Mouse (Mus musculus): Measurements from ENCODE around the gene Snx6. TPM values are rescaled to one million over a fixed set of nuclear protein-coding genes. Genes with fewer than 3 reads are reported as not detected.
"Not testable (repeated sequence)": the region's sequence is repeated elsewhere in the genome, so short reads cannot be mapped to it uniquely, and the experiment has no call there.

The Snx6 gene
- polyA plus RNA-seq, 1 experiment = 10.1 TPM

DNA sequence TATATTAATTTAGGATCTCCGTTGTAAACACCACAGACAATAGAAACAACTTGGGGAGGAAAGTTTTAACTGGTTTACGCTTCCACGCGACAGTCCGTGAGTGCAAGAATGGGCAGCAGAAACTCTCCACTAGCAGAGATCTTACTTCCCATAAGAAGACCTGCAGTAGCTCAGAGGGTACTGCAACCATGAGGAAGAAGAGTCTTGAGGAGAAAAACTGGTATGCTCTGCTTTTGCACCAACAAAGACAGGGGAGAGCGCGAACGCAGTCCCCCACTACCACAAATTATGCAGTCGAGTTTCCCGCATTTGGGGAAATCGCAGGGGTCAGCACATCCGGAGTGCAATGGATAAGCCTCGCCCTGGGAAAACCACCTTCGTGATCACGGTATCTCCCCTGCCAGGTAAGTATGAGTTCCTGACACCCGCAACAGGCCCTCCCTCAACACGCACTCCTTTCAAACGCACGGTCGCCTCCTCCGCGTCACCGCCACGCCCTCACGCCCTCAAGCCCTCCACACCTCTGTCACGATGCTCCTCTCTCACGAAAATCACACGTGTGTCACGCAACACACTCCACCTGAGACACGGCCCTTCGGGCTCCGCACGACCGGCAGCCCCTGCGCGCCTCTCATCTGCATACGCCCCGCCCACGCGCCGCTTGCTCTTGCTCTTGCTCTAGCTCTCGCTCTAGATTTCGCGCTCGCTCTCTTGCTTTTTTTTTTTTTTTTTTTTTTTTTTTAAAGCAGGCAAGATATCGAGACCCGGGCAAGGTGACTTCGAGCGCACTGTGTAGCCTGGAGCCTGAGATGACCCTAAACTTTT is 61.0 kb downstream of the Snx6 start:
- H3K27me3 ChIP-seq (replicated peaks); H3K4me3 ChIP-seq (replicated peaks); H3K9me3 ChIP-seq; H3K36me3 ChIP-seq (replicated peaks; ENCODE audit: low read length); H3K4me1 ChIP-seq: not testable (repeated sequence)

DNA sequence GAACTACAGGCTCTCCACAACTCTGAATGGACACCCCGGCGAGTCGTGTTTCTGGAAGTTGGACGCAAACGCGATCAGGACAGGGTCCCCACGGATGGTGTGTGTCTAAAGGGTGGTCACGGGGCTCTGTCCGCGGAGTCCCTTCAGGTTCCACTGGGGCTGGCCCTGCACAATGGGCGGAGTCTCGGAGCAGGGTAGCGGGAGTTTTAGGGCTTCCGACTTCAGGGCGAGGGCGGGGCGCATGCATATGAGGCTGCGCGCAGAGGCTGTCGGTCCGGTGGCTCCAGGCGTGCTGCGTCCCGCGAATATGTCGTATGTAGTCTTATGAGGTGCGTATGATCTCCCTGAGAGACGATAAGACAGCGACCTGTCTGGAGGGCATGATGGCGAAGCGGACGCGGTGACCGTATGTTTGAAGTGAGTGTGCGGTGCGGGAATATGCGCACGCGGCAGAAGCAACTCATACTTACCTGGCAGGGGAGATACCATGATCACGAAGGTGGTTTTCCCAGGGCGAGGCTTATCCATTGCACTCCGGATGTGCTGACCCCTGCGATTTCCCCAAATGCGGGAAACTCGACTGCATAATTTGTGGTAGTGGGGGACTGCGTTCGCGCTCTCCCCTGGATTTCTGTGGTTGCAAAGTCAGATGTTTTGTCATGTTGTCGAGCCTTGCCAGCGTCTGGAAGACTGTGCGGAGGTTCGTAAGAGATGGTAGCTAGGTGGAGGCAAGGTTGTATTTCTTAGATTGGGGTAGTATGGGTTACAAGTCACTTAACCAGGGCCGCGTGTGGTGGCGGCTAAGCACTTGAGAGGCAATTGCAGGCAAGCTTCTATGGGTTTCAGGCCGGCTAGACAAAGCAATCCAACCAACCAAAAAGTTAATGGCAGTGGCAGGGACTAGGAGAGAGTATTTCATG is 66.1 kb downstream of the Snx6 start:
- H3K9me3 ChIP-seq; H3K27me3 ChIP-seq (replicated peaks); H3K36me3 ChIP-seq (replicated peaks; ENCODE audit: low read length); H3K4me3 ChIP-seq (replicated peaks); H3K4me1 ChIP-seq: not testable (repeated sequence)

DNA sequence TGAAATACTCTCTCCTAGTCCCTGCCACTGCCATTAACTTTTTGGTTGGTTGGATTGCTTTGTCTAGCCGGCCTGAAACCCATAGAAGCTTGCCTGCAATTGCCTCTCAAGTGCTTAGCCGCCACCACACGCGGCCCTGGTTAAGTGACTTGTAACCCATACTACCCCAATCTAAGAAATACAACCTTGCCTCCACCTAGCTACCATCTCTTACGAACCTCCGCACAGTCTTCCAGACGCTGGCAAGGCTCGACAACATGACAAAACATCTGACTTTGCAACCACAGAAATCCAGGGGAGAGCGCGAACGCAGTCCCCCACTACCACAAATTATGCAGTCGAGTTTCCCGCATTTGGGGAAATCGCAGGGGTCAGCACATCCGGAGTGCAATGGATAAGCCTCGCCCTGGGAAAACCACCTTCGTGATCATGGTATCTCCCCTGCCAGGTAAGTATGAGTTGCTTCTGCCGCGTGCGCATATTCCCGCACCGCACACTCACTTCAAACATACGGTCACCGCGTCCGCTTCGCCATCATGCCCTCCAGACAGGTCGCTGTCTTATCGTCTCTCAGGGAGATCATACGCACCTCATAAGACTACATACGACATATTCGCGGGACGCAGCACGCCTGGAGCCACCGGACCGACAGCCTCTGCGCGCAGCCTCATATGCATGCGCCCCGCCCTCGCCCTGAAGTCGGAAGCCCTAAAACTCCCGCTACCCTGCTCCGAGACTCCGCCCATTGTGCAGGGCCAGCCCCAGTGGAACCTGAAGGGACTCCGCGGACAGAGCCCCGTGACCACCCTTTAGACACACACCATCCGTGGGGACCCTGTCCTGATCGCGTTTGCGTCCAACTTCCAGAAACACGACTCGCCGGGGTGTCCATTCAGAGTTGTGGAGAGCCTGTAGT is 76.4 kb downstream of the Snx6 start:
- H3K27me3 ChIP-seq (replicated peaks) = not testable (repeated sequence)

DNA sequence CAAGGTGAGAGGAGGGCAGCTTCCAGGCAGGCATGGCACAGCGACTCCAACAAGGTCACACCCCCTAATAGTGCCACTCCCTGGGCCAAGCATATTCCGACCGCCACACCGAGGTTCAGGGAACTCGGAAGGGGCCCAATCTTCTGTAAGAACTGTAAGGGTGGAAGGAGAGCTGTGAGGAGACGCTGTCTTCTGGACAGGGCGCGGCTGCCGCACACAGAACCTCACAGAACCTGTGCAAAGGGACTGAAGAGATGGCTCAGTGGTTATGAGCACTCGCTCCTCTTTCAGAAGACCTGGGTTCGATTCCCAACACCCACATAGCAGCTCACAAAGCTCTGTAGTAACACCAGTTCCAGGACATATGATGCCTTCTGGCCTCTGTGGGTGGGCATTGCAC is 78.0 kb downstream of the Snx6 start:
- not testable (repeated sequence) for H3K36me3 ChIP-seq (replicated peaks; ENCODE audit: low read length); H3K4me3 ChIP-seq (replicated peaks); H3K9me3 ChIP-seq; H3K4me1 ChIP-seq; H3K27me3 ChIP-seq (replicated peaks)

More for the DNA sequence above, 76.4 kb downstream of the Snx6 start:
- not testable (repeated sequence) for H3K4me1 ChIP-seq; H3K36me3 ChIP-seq (replicated peaks; ENCODE audit: low read length); H3K4me3 ChIP-seq (replicated peaks); H3K9me3 ChIP-seq

DNA sequence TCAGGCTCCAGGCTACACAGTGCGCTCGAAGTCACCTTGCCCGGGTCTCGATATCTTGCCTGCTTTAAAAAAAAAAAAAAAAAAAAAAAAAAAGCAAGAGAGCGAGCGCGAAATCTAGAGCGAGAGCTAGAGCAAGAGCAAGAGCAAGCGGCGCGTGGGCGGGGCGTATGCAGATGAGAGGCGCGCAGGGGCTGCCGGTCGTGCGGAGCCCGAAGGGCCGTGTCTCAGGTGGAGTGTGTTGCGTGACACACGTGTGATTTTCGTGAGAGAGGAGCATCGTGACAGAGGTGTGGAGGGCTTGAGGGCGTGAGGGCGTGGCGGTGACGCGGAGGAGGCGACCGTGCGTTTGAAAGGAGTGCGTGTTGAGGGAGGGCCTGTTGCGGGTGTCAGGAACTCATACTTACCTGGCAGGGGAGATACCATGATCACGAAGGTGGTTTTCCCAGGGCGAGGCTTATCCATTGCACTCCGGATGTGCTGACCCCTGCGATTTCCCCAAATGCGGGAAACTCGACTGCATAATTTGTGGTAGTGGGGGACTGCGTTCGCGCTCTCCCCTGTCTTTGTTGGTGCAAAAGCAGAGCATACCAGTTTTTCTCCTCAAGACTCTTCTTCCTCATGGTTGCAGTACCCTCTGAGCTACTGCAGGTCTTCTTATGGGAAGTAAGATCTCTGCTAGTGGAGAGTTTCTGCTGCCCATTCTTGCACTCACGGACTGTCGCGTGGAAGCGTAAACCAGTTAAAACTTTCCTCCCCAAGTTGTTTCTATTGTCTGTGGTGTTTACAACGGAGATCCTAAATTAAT is 81.5 kb downstream of the Snx6 start:
- H3K27me3 ChIP-seq (replicated peaks); H3K4me3 ChIP-seq (replicated peaks); H3K36me3 ChIP-seq (replicated peaks; ENCODE audit: low read length): not testable (repeated sequence)

DNA sequence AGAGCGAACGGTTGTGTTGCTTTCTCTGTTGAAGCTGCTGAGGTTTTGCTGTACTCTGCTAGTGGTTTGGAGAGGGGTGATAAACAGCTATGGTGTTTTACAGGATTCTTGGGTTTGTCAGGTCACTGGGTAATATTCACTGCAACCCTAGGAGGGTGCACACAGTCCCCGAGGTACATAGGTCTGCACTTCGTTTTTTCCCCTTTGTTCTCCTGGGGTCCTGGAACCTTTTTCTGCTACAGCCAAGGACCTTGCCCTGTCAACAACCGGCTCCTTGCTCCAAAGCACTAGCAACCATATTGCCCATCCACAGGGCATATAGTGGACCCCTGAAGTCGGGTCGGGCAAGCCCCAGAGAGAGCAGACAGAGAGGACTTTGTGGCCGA is 85.0 kb downstream of the Snx6 start:
- not testable (repeated sequence) for H3K27me3 ChIP-seq (replicated peaks); H3K4me1 ChIP-seq; H3K36me3 ChIP-seq (replicated peaks; ENCODE audit: low read length); H3K9me3 ChIP-seq; H3K4me3 ChIP-seq (replicated peaks)

More for the DNA sequence above, 81.5 kb downstream of the Snx6 start:
- H3K4me1 ChIP-seq, H3K9me3 ChIP-seq: not testable (repeated sequence)

DNA sequence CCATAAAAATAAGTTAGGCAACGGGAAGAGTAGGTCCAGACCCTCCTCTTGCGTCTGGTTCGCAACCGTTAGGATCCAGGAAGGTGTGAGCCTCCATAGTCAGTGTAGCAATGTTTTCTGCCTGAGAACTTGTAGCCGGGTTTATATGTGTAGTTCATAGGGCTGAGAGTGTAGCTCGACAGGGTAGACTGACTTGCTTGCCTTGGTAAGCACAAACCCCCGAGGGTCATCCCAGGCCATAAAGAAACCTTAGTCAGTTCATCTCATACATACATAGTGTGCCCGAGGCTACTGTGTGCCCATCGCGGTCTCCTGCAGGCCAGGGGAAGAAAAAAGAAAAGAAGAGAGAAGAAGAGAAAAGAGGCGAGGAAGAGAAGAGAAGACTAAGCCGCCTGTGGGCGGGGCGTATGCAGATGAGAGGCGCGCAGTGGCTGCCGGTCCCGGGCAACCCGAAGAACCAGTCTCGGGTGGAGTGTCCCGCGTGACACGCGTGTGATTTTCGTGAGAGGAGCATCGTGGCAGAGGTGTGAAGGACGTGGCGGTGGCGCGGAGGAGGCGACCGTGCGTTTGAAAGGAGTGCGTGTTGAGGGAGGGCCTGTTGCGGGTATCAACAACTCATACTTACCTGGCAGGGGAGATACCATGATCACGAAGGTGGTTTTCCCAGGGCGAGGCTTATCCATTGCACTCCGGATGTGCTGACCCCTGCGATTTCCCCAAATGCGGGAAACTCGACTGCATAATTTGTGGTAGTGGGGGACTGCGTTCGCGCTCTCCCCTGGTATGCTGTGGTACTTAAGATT is 85.6 kb downstream of the Snx6 start:
- H3K9me3 ChIP-seq; H3K4me3 ChIP-seq (replicated peaks); H3K27me3 ChIP-seq (replicated peaks): not testable (repeated sequence)

DNA sequence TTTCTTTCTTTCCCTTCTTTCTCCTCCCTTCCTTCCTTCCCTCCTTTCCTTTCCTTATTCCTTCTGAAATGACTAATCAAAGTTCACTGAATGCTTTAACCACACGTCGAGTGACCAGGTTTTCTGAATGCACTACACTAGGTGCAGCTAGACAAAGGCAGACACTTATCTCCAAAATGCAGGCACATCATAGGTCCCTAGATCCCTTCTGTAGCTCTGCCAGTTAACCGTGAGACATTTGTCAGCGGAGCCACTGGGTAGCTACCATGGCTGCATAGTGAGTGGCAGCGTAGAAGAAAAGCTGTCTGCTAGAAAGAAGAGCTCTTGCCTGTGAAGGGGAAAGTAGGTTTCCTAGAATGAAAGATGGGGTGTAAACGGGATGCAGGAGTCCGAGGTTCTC is 96.1 kb downstream of the Snx6 start:
- TF ChIP-seq FLI1 (IDR thresholded peaks at IDR 0.05; ENCODE audit: low read length) (no peak), GATA1 (IDR thresholded peaks at IDR 0.05; ENCODE audit: borderline replicate concordance, low read length) (no peak)
- Histone ChIP-seq H3K9me3 (no peaks in the 10 kb centered on the region), H3K27me3 (replicated peaks) (peaks cover 2% of the 10 kb centered on the region), H3K4me1 (peaks cover 35% of the 10 kb centered on the region), H3K4me3 (replicated peaks) (no peak overlapping the region), H3K36me3 (replicated peaks; ENCODE audit: low read length) (no peaks in the 10 kb centered on the region)

More for the DNA sequence above, 85.6 kb downstream of the Snx6 start:
- not testable (repeated sequence) for H3K4me1 ChIP-seq; H3K36me3 ChIP-seq (replicated peaks; ENCODE audit: low read length)

DNA sequence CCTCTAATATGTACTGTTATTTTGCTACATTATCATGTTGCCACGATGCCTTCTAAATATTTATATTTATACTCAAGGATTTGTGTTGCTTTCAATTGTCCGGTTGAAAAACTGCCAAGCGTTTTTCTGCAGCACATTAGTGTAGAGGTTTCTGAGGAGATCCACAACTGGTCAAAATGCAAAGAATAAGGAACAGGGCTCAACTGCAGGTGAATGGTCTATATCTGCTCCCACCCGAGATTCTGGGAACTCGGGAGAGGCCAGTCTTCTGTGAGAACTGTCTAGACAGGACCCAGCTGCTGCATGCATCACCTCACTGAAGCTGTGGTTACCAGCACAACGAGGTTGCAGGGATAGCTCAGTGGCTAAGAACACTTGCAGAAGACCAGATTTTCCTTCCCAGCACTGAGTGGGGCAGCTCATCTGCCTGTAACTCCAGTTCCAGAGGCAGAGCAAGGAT is 97.7 kb downstream of the Snx6 start:
- TF ChIP-seq GATA1 (IDR thresholded peaks at IDR 0.05; ENCODE audit: borderline replicate concordance, low read length) (no peak), FLI1 (IDR thresholded peaks at IDR 0.05; ENCODE audit: low read length) (no peak)
- H3K36me3 ChIP-seq (replicated peaks; ENCODE audit: low read length) = peaks cover 5% of the 10 kb centered on the region
- no peaks in the 10 kb centered on the region for H3K9me3 ChIP-seq
- peaks cover 46% of the 10 kb centered on the region for H3K4me1 ChIP-seq
- peaks cover 2% of the 10 kb centered on the region for H3K27me3 ChIP-seq (replicated peaks)
- no peak overlapping the region for H3K4me3 ChIP-seq (replicated peaks)

Data from megakaryocyte, embryonic 14.5 days (primary cell).